Mouse (Mus musculus): ENCODE measurements around the gene Cdc42ep2. TPM values are rescaled to one million over a fixed set of nuclear protein-coding genes. Genes with fewer than 3 reads are reported as not detected.

The Cdc42ep2 gene
- total and polyA plus RNA-seq, 3 experiments: 0.13 to 0.25 (median 0.20) TPM

DNA sequence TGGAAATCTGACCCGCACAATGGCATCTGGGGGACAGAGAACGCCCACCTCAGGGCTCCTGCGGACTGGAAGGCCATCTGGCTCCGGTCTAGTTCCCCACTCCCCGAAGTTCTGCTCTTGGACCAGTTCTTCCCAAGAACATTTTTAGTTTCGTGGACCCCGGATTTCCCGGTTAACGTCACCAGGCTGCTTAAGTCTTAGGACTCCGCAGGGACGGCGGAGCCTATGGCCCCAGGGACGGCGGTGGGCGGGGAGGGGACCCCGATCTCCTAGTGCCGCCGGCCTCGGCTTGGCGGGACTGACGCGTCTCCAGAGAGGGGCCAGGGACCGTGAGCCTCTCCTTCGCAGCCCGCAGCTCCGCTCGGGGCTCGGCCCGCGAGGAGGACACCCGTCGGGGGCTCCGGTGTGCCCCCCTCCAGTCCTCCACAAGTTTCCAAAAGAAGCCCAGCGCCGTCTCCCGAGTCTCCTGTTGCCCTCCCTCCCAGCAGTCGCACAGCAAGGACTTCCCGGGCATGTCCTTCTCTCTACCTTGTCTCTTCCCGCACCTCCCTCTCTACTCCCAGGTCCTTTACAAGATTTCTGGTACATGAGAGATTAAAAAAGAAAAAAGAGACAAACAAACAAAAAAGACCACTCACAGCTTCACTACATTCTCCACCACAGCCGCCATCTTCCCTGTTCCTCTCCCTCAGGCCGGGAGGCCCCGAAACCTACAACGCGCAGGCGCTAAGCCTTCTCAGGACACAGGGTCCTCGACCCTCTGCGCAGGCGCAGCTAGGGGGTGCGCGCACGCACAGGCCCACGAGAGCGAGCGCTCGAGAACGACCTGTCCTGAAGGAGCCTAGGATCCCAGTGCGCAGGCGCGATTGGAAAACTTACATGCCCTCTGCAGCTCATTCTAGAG lies 12.3 kb downstream of the Cdc42ep2 start (continued):
- TF ChIP-seq ZMIZ1 (IDR thresholded peaks at IDR 0.05; ENCODE audit: low read depth, low read length) (peak; percentile 92), SIN3A (IDR thresholded peaks at IDR 0.05; ENCODE audit: low read length) (peak; percentile 66; the same call in 1 of the 2 replicates), POLR2AphosphoS2 (IDR thresholded peaks at IDR 0.05; ENCODE audit: low read depth, low read length) (0 out of 2 replicates have a peak, but pooled peaks have one; percentile 65), E2F4 (IDR thresholded peaks at IDR 0.05; ENCODE audit: insufficient replicate concordance, low read depth, low read length) (no peak), GABPA (IDR thresholded peaks at IDR 0.05; ENCODE audit: insufficient replicate concordance, low read depth, low read length) (no peak), NELFE (IDR thresholded peaks at IDR 0.05; ENCODE audit: low read depth, low read length) (peak; percentile 96), MAZ (IDR thresholded peaks at IDR 0.05; ENCODE audit: low read depth, low read length) (0 out of 2 replicates have a peak, but pooled peaks have one; percentile 20), KAT2A (IDR thresholded peaks at IDR 0.05; ENCODE audit: insufficient replicate concordance, low read length) (no peak), JUN (IDR thresholded peaks at IDR 0.05; ENCODE audit: insufficient read depth, low read depth, low read length) (no peak), IRF4 (IDR thresholded peaks at IDR 0.05; ENCODE audit: low read depth, low read length) (peak; percentile 7; the same call in 1 of the 2 replicates)

GRCm38 (mm10) chr19:5911430-5912102 lies 13.1 kb downstream of the Cdc42ep2 start:
- H3K27ac ChIP-seq (ENCODE audit: insufficient read depth, low read depth): no peak overlapping the region
- TF ChIP-seq TBP (conservative IDR thresholded peaks at IDR 0.05; ENCODE audit: low read depth, low read length) (no peak), BHLHE40 (IDR thresholded peaks at IDR 0.05; ENCODE audit: low read depth, low read length) (no peak), ZNF384 (IDR thresholded peaks at IDR 0.05; ENCODE audit: low read depth, low read length) (peak; percentile 44; the same call in 1 of the 2 replicates), SIN3A (IDR thresholded peaks at IDR 0.05; ENCODE audit: low read length) (0 out of 2 replicates have a peak, but pooled peaks have one; percentile 11)
- dilution Hi-C loops (cut with MboI; ENCODE audit: extremely low pct_ligation_motif_present, extremely low pct_unique_long_range_greater_than_20kb, low sequenced_read_pairs): no loop called here
- DNase-seq (ENCODE audit: extremely low read depth): peak; percentile 10
- peak overlapping the region; percentile 90 to 100 (median 93) for H3K4me3 ChIP-seq (replicated peaks in 1 of 3; ENCODE audit: low read depth in 2 of 3, low read length in 2 of 3, poor library complexity in 1 of 3)
- in situ Hi-C loops (cut with MboI; ENCODE audit: low pct_ligation_motif_present, low pct_unique_long_range_greater_than_20kb, low sequenced_read_pairs): no loop called here
- no peaks in the 10 kb centered on the region for H3K9me3 ChIP-seq (replicated peaks; ENCODE audit: low read length)
- H3K27me3 ChIP-seq (replicated peaks): no peaks in the 10 kb centered on the region
- peaks cover 11 to 45% of the 10 kb centered on the region in 2 experiments for H3K36me3 ChIP-seq (replicated peaks in 1 of 2; ENCODE audit: control insufficient read depth in 1 of 2, insufficient read depth in 1 of 2, low read length in 1 of 2)
- peaks cover 11 to 40% of the 10 kb centered on the region in 2 experiments for H3K4me1 ChIP-seq (ENCODE audit: control insufficient read depth in 1 of 2, insufficient read depth in 2 of 2)
- H3K9ac ChIP-seq (ENCODE audit: insufficient read depth, low read depth): peak overlapping the region; percentile 96
- peaks cover 60% of the 10 kb centered on the region for H3K79me2 ChIP-seq (replicated peaks; ENCODE audit: control insufficient read depth, extremely low read depth, insufficient read depth, poor library complexity, severe bottlenecking)
- peak overlapping the region; percentile 94 for H3K4me2 ChIP-seq (ENCODE audit: insufficient read depth, low read depth, poor library complexity, severe bottlenecking)

DNA sequence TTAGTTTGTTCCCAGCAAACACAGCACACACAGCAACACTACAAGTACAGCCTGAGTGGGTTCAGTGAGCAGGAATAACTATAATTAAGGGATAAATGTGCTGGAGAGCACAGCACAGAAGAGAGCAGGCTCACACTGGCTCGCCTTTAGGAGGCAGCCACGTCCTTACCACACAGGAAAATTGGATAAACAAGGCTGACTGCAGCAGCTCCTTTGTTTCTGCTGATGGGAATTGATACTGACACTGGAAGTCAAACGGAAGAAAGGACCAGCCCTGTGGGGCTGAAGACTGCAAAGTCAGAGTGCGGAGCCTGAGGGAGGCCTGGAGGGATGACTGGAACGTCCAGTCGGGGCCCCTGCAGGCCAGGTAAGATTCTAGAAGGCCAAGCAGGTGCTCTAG lies 14.4 kb downstream of the Cdc42ep2 start:
- no peak overlapping the region for H3K9ac ChIP-seq (ENCODE audit: insufficient read depth, low read depth)

More for the DNA sequence above, 14.4 kb downstream of the Cdc42ep2 start:
- H3K4me2 ChIP-seq (ENCODE audit: insufficient read depth, low read depth, poor library complexity, severe bottlenecking): no peak overlapping the region
- no peak overlapping the region for H3K27ac ChIP-seq (ENCODE audit: insufficient read depth, low read depth)
- no peak for TF ChIP-seq ZNF384 (IDR thresholded peaks at IDR 0.05; ENCODE audit: low read depth, low read length)
- no peak for DNase-seq (ENCODE audit: extremely low read depth)
- in situ Hi-C loops (cut with MboI; ENCODE audit: low pct_ligation_motif_present, low pct_unique_long_range_greater_than_20kb, low sequenced_read_pairs) (no loop called here), dilution Hi-C loops (cut with MboI; ENCODE audit: extremely low pct_ligation_motif_present, extremely low pct_unique_long_range_greater_than_20kb, low sequenced_read_pairs) (no loop called here)
- no peak overlapping the region for H3K4me3 ChIP-seq (replicated peaks in 1 of 3; ENCODE audit: low read depth in 2 of 3, low read length in 2 of 3, poor library complexity in 1 of 3)
- H3K36me3 ChIP-seq (replicated peaks in 1 of 2; ENCODE audit: control insufficient read depth in 1 of 2, insufficient read depth in 1 of 2, low read length in 1 of 2): peaks cover 21 to 49% of the 10 kb centered on the region in 2 experiments
- H3K27me3 ChIP-seq (replicated peaks): no peaks in the 10 kb centered on the region
- H3K79me2 ChIP-seq (replicated peaks; ENCODE audit: control insufficient read depth, extremely low read depth, insufficient read depth, poor library complexity, severe bottlenecking): peaks cover 61% of the 10 kb centered on the region
- H3K4me1 ChIP-seq (ENCODE audit: control insufficient read depth in 1 of 2, insufficient read depth in 2 of 2): peaks cover 10 to 37% of the 10 kb centered on the region in 2 experiments
- no peaks in the 10 kb centered on the region for H3K9me3 ChIP-seq (replicated peaks; ENCODE audit: low read length)
